Comparison of ENCODE assay signal across 15 mouse cellular contexts in genomic region chr9:75273646-75274045, GRCm38 (mm10). TPM values are rescaled to one million over a fixed set of nuclear protein-coding genes. Genes with fewer than 3 reads are reported as not detected.
"Had no signal": no experiment of that assay in that cellular context is flagged by ENCODE, and none has a peak within 500 bp of the region (broad histone marks: within the 10 kb centered on the region; RNA-seq: fewer than 3 reads in every experiment).

No protein-coding gene starts in this region.

- DNase-seq: left cerebral cortex, postnatal 4 days; liver; liver, embryonic 13.5 days; liver, postnatal 0 days; lung, adult 18-20 months; lung, adult 2 months; lung, embryonic 14.5 days; lung, postnatal 10 days; lung, postnatal 14 days; lung, postnatal 36 days; lung, postnatal 4 days; midbrain, embryonic 14.5 days had no signal

RNA-seq across cellular contexts. Expression of gene Myo5c, which starts 41.8 kb away (rescaled TPM):
- total RNA-seq: megakaryocyte, adult 5-6 weeks; megakaryocyte-erythroid progenitor cell, adult 5-6 weeks had no signal
- polyA plus RNA-seq: macrophage had no signal
